Mouse (Mus musculus) olfactory bulb, adult 2 months (tissue): ENCODE results near the gene Slc7a10.

Experiments used
- CTCF ChIP-seq: fragments of 200-500 bp; IDR thresholded peaks from 2 replicates; pipeline ENCODE4 v1.5.1; 2012; ENCODE audit warnings: low read depth, mild to moderate bottlenecking, low read length, moderate library complexity; ENCODE audit not compliant: insufficient read depth
- POLR2A ChIP-seq: fragments of 200-500 bp; IDR thresholded peaks from 2 replicates; pipeline ENCODE4 v1.6.1; 2012; ENCODE audit warnings: mild to moderate bottlenecking, low read depth, low read length, moderate library complexity; ENCODE audit not compliant: insufficient read depth

DNA sequence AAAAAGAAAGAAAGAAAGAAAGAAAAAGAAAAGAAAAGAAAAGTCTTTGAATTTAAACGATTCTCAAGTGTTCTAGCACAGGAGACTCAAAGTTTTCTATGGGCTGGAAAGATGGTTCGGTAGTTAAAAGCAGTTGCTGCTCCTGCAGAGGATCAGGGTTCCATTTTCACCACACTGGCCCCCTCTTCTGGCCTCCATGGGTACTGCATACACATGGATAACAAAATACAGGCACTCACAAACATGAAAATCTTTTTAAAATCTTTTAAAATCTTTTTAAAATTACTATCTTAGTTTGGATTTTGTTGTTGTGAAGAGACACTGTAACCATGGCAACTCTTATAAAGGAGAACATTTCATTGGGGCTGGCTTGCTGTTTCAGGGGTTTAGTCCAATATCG lies 44.1 kb downstream of the Slc7a10 start:
- TF ChIP-seq CTCF (no peak), POLR2A (no peak)
